Mouse (Mus musculus): Measurements from ENCODE around the gene Dab2ip.

DNA sequence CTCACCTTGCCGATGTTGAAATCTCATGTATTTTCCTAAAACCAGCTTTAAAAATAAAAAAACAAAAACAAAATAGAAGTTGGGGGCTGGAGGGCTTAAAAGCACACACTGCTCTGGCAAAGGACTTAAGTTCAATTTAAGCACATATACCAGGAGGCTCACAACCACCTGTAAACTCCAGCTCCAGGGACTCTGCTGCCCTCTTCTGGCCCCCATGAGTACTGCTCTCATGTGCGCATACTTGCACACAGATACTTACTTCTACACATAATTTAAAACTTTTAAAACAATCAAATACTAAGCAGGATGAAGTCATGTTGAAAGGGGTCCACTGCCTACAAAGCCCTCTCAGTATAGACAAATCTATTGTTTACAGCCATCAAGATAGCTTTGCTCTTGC lies 176.9 kb downstream of the Dab2ip start:
- TF ChIP-seq EP300 (IDR thresholded peaks at IDR 0.05; ENCODE audit: low read depth): no peak
- peak; percentile 51 for TF ChIP-seq CTCF (IDR thresholded peaks at IDR 0.05; ENCODE audit: low read depth)
